Mouse (Mus musculus) lung, adult 2 months (tissue): ENCODE measurements around the gene Lysmd2.

ENCODE experiments used
- CTCF ChIP-seq: fragments of 200-500 bp; IDR thresholded peaks from 2 replicates; pipeline ENCODE4 v1.5.1; 2011; ENCODE audit warnings: mild to moderate bottlenecking, low read length, control low read depth; ENCODE audit not compliant: insufficient read depth
- POLR2A ChIP-seq: fragments of 200-500 bp; IDR thresholded peaks from 2 replicates; pipeline ENCODE4 v1.6.1; 2011; ENCODE audit warnings: low read depth, mild to moderate bottlenecking, control low read depth, low read length, borderline replicate concordance; ENCODE audit errors: extremely low read depth

- TF ChIP-seq CTCF (peak; percentile 29; the same call in 1 of the 2 replicates), POLR2A (no peak)
Observed at GRCm38 (mm10) chr9:75599191-75599841, 26.2 kb upstream of the Lysmd2 start.
